Mouse (Mus musculus) left cerebral cortex, adult 2 months (tissue): ENCODE measurements around the gene Napepld. TPM values are rescaled to one million over a fixed set of nuclear protein-coding genes. Genes with fewer than 3 reads are reported as not detected.
"Not testable (repeated sequence)": the region's sequence is repeated elsewhere in the genome, so short reads cannot be mapped to it uniquely, and the experiment has no call there.

Source experiments
- DNase-seq, 2 experiments: peaks; one replicate each; pipeline ENCODE4 v3.0.0; 2021 to 2022; ENCODE audit warnings: low spot score in 2 of 2, mixed read lengths in 1 of 2; ENCODE audit errors: extremely low spot score in 1 of 2
- H3K27ac ChIP-seq: fragments of 200-600 bp; 2 replicates; pipeline ENCODE4 v1.8.1; 2022
- H3K4me3 ChIP-seq: fragments of 200-600 bp; 2 replicates; pipeline ENCODE4 v1.8.1; 2022
- CTCF ChIP-seq: fragments of 200-600 bp; IDR thresholded peaks from 2 replicates; pipeline ENCODE4 v1.8.1; 2022; ENCODE audit warnings: antibody characterized with exemption, mild to moderate bottlenecking, moderate library complexity
- intact Hi-C: fragments of 180-260 bp; cut with DNase I; formaldehyde crosslinking; loops from one replicate; pipeline ENCODE4 v1.15.1; 2025
- total RNA-seq, 2 experiments: library from RNA; stranded (reverse); gene quantifications; 2 replicates each; pipeline ENCODE4 v1.2.3; 2021

Gene Napepld
- total RNA-seq, 2 experiments from 2014 or later, result 13.5 to 15.5 TPM

DNA sequence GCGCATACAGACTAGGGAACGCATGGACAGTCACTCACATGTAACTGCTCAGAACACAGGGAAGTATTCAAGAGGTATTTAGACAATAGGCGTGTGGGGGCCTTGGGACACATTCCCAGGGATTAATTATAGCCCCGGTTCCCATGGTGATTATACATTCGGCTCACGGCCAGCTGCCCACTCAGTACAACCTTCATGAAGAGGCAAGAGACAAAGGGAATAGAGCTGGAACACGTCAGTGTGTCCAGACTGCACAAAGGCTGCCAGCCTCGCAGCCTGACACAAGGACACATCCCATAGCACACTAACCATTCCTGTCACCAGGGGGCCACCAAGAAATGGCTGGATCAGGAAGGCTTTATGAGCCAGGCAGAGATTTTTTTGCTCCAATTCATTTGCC is 31.7 kb upstream of the Napepld start:
- Histone ChIP-seq H3K4me3 (no peak overlapping the region), H3K27ac (peak overlapping the region; percentile 82)
- DNase-seq, result peak; percentile 64 to 85
- peak; percentile 55 for TF ChIP-seq CTCF
- intact Hi-C loops, result loop anchor here (2.0 to 10.0 kb wide), 2 partner anchors 32 to 468 kb away; partner anchors contain the start of gene Napepld

DNA sequence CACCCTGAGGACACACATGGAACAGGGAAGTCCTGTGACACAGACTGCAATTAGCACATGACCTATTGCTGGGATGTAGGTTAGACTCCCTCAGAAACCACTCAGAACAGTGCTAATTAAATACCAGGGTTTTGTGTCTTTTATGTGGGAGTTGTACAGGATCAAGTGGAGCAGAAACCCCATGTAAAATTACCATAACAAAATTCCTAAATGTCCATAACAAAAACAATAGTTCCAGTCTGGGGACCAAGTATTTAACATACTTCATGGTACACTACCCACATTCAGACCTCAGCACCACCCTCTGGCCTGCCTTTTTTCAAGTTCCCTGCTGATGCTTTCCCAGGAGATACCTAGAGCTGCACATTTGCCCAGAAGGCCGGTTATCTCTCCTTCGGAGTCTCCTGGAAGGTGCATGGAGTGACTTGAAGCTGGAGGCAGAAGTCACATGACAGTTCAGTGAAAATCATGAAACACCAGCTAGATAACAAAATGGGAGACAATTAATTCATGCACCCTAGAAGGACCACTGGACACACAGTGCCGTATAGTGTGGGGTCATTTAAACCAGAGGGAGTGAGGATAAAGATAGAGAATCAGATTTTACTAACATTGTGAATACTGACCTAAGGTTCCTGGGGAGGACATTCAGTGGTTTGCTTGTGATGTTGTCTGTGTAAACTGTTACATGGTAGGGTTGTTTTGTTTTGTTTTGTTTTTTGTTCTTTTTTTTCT is 31.1 kb upstream of the Napepld start:
- intact Hi-C loops, result loop anchor here (2.0 to 10.0 kb wide), 2 partner anchors 32 to 468 kb away; partner anchors contain the start of gene Napepld
- TF ChIP-seq CTCF, result no peak
- DNase-seq, result no peak
- Histone ChIP-seq H3K27ac (peak overlapping the region; percentile 82), H3K4me3 (no peak overlapping the region)

DNA sequence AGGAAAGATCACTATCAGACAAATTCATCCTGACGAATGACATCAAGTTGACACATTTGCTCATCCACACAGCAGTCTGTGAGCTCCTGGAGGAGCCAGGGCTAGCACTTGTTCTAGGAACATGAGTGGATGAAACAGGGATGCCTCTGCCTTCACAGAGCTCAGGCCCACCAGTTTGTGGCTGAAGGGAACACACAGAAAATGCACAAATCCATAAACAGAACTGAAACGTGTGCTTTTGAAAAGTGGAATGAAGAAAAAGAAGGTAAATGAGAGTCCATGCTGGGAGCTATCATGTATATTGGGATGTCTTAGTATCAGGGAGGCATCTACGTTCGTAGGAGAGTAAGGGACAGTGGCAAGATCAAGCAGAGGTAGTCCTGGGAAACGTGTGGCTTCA is 27.9 kb upstream of the Napepld start:
- no peak for TF ChIP-seq CTCF
- H3K27ac ChIP-seq, result no peak overlapping the region
- no peak overlapping the region for H3K4me3 ChIP-seq
- DNase-seq, result no peak
- intact Hi-C loops, result no loop called here

DNA sequence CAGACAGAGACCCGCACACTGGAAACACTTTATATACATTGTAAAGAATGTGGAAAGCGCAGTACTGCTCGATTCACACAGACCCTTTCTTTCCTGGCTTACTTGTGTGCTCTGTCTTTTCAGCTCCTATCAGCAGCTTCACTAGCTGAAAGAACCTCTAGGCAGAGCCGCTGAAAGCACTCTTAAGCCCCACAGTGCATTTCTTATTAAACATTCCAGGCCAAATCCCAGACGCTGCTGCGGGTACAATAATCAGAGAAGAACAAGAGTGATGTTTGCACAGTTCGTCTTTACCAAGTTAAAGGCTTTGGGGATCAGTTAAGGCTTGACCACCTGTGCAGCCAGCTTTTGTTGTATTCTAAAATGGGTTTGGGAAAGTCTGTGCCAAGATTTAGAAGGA is 23.7 kb upstream of the Napepld start:
- TF ChIP-seq CTCF, result no peak
- H3K4me3 ChIP-seq, result no peak overlapping the region
- intact Hi-C loops, result no loop called here
- no peak overlapping the region for H3K27ac ChIP-seq
- DNase-seq, result no peak

DNA sequence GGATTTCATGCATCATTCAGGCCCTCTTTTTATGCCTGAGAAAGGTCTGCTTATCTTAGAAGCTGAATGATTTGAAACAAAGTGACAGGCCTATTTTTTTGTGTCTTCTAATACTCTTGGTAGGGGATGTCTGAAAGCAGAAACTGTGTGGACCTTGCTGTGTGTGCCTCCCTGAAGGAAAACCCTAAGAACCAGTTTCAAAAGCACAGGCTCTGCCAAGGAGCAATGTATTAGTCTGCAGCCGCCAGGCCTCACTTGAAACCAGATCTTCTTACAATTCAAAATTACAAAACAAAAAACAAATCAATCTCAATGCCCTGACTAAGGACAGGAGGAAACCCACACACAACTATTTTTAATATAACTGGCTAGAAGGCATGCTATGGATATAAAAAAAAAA is 23.2 kb upstream of the Napepld start:
- intact Hi-C loops, result no loop called here
- no peak for TF ChIP-seq CTCF
- Histone ChIP-seq H3K27ac (no peak overlapping the region), H3K4me3 (no peak overlapping the region)
- DNase-seq, result no peak

DNA sequence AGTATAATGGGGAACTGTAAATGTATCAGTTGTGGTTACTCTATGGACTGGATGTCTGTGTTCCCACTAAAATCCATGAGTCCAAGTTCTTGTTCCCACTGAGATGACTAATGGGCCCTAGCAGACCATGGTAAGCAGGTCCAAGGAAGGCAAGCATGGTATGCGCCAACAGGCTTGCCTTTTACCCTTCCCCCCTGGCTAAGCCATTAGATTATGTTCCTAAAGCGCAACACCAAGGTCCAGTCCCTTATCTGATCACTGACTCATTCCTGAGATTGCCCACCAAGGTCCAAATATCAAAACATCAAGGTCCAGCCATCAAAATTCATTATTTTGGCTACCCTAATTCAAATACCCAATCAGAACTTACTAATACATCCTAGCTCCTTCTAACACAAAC is 18.0 kb upstream of the Napepld start:
- no peak for TF ChIP-seq CTCF
- intact Hi-C loops, result no loop called here
- DNase-seq, result no peak
- H3K4me3 ChIP-seq, result no peak overlapping the region
- H3K27ac ChIP-seq, result no peak overlapping the region

DNA sequence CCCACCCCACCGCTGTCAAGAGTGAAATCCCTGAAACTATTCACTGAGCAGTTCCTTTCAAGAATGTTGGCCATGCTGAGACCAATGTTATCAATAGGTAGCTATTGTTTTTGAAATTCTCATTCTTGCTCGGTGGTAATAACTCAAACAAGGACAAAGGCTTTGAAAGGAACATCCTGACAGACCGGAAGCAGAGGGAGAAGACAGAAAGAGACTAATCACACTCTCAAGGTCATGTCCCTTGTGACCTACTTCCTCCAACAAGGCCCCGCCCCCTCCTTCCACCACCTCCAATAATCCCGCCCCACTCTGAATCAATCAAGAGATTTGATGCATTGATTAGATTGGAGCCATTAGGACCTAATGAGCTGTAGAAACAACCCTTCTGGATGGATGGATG is 17.4 kb upstream of the Napepld start:
- no peak for TF ChIP-seq CTCF
- intact Hi-C loops, result no loop called here
- H3K4me3 ChIP-seq, result no peak overlapping the region
- no peak overlapping the region for H3K27ac ChIP-seq
- DNase-seq, result no peak

DNA sequence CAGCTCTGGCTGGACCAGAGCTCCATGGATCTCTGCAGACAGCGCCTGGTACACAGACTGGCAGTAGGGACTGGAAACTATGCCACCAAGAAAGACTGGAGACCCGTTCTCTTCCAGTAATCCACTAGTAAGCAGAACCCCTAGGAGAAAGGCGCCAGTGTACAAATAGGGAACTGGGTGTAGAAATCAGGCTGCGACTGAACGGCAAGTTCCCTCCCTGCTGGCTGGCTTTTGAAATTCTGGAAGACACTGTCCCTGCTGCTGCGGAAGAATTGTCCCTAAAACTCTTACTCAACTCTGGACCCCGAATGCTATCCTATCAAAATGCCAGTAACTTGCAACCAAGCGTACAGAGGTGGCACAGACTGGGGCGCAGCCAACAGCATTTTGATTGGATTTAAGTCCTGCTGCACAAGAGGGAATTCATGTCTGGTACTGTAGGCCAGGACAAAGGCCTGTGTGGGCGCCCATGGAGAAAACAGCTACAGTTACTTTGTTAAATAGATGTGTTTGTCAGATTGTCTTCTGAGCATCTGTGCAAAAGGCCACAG is 16.0 kb upstream of the Napepld start:
- no peak for DNase-seq
- intact Hi-C loops, result no loop called here
- no peak for TF ChIP-seq CTCF
- Histone ChIP-seq H3K4me3 (no peak overlapping the region), H3K27ac (no peak overlapping the region)

DNA sequence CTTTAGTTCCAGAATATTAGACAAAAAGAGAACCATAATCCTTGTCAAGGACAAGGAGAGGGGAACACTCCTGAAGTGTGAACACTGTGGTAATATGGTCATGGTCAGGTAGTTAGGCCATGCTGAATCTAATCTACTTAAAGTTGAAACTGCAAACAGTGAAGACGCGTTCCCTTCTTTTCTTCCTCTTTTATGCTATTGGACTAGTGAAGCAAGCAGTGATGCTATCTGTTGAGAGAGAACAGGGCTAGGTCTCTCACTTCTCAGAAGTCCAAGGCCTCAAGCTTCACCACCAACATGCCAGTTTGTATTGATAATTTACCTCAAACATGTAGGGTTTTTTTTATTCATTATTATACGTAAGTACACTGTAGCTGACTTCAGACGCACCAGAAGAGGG is 13.3 kb upstream of the Napepld start:
- DNase-seq, result no peak
- no peak overlapping the region for H3K4me3 ChIP-seq
- H3K27ac ChIP-seq, result no peak overlapping the region
- intact Hi-C loops, result no loop called here
- TF ChIP-seq CTCF, result no peak

DNA sequence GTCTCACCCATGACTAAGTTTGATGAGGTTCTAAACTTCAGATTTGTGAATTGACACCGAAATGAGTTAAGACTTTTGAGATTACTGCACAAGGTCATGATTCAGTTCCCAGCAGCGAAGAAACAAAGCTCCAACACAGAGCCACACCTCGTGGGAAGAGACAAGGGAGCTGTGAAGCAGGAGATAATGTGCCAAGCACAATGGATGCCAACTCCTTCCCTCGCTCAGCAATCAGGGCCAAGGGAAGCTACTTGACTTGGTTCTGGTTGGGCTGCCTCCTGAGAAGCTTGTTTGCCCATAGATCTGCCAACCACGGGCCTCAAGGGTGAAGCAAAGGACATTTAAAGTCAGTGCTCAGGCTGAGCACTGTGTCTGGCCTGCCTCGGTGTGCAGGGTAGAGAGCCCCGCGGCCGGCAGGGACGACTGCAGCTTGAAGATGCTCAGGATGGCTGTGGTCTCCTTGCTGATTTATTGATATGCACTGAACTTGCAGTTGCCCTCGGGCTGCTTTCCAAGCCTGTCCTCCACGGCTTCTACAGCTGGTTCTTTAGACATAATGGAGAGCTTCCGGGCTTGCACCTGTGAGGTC is 11.0 kb upstream of the Napepld start:
- intact Hi-C loops, result no loop called here
- no peak overlapping the region for H3K4me3 ChIP-seq
- H3K27ac ChIP-seq, result no peak overlapping the region
- no peak for TF ChIP-seq CTCF
- no peak for DNase-seq

DNA sequence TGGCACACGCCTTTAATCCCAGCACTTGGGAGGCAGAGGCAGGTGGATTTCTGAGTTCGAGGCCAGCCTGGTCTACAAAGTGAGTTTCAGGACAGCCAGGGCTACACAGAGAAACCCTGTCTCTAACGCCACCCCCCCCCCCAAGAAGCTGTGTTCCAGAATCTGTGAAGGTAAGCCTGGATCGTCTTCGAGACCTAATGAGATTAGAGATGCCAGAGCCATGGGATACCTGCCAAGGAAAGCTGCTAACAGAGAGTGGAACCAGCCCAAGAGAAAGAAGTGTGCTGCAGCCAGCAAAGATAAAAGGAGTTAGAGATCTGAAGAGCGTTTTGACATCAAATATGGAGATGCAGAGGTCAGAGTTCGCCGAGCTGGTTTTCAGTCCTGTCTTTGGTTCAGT is 6.8 kb upstream of the Napepld start:
- H3K4me3 ChIP-seq, intact Hi-C loops, DNase-seq, H3K27ac ChIP-seq: not testable (repeated sequence)

DNA sequence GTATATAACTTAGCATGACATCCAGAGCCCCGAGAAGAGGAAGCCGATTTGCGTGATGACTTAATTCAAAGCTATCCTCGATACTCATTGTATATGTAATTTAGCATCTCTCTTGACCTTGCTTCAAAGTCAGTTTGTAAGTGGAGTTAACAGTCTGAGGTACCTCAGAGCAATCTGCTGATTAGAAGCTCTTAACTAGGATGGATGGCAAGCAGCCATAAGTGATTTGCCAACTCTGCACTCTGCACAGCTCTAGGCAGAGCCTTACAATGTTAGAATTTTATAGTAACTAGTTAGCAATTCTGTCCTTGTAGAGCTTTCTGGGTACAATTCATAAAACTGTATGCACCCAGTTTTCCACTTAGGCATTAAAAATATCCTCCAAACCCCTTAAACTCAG is 5.3 kb upstream of the Napepld start:
- intact Hi-C loops, result no loop called here
- TF ChIP-seq CTCF, result no peak
- Histone ChIP-seq H3K27ac (no peak overlapping the region), H3K4me3 (no peak overlapping the region)
- no peak for DNase-seq

DNA sequence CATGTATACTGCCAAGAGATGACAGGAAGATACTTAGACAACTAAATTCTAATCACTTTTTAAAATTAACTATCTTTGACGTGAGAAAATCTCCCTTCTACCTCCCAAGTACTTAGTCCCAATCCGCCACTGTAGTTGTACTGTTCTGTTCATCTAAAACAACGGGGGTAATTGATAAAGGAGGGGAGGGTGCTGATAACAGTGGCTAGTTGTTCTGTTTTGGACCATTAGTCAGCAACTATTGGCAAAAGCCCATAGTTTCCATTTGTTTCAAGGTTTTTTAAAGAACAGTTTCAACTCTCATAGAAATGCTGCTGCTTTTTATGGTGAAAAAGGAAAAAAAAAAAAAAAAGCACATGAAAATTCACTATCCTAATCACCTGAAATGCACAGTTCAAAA is 2.5 kb upstream of the Napepld start:
- TF ChIP-seq CTCF, result no peak

More for the DNA sequence above, 2.5 kb upstream of the Napepld start:
- no peak for DNase-seq
- Histone ChIP-seq H3K4me3 (no peak overlapping the region), H3K27ac (no peak overlapping the region)
- intact Hi-C loops, result no loop called here
